In genomic region chr13:51963966-51964365, GRCm38 (mm10) we compare ENCODE assay signal across 11 mouse cellular contexts.
DNase-seq lines count a peak whose midpoint lies in the region; ATAC-seq and TF ChIP-seq lines count a peak whose summit lies in the region.
"Had no signal": no experiment of that assay in that cellular context is flagged by ENCODE, and none has a peak within 500 bp of the region (broad histone marks: within the 10 kb centered on the region; RNA-seq: fewer than 3 reads in every experiment).

No protein-coding gene starts in this region.

- no peaks in the 10 kb centered on the region for H3K79me2 ChIP-seq in heart, adult 2 months (replicated peaks; ENCODE audit: control insufficient read depth, insufficient read depth, low read length)

- H3K4me3 ChIP-seq in heart, adult 2 months: no peak overlapping the region; the same call in 1 of the 2 replicates
- no peak overlapping the region for H3K4me3 ChIP-seq in lung, embryonic 15.5 days
- no peak overlapping the region for H3K4me3 ChIP-seq in lung, adult 2 months (replicated peaks; ENCODE audit: extremely low read depth, low read depth, low read length)
- no peak overlapping the region for H3K4me3 ChIP-seq in embryonic facial prominence, embryonic 13.5 days
- H3K4me3 ChIP-seq: hindbrain, embryonic 12.5 days had no signal

- H3K4me1 ChIP-seq in heart, adult 2 months (ENCODE audit: control insufficient read depth, insufficient read depth, low read length): peaks cover 19% of the 10 kb centered on the region
- H3K4me1 ChIP-seq in lung, embryonic 15.5 days: peaks cover 54% of the 10 kb centered on the region
- H3K4me1 ChIP-seq in lung, adult 2 months (ENCODE audit: control insufficient read depth, insufficient read depth, low read length): peaks cover 18% of the 10 kb centered on the region
- peaks cover 25% of the 10 kb centered on the region for H3K4me1 ChIP-seq in embryonic facial prominence, embryonic 13.5 days

- H3K27me3 ChIP-seq in heart, adult 2 months (ENCODE audit: control insufficient read depth, insufficient read depth, low read length): no peaks in the 10 kb centered on the region
- H3K27me3 ChIP-seq in lung, embryonic 15.5 days: no peaks in the 10 kb centered on the region
- H3K27me3 ChIP-seq in embryonic facial prominence, embryonic 13.5 days: no peaks in the 10 kb centered on the region

- WGBS in heart, adult 2 months: 47% methylated on average over 6 of the region's 6 CpGs
- 51% methylated on average over 6 of the region's 6 CpGs for WGBS in lung, embryonic 15.5 days
- 36% methylated on average over 6 of the region's 6 CpGs for WGBS in lung, adult 2 months
- 70% methylated on average over 6 of the region's 6 CpGs for WGBS in embryonic facial prominence, embryonic 13.5 days

- H3K4me2 ChIP-seq in lung, embryonic 15.5 days: no peak overlapping the region
- no peak overlapping the region; the same call in 1 of the 2 replicates for H3K4me2 ChIP-seq in embryonic facial prominence, embryonic 13.5 days
- H3K4me2 ChIP-seq: hindbrain, embryonic 12.5 days had no signal

- ATAC-seq in lung, embryonic 15.5 days (ENCODE audit: borderline replicate concordance, extremely low read depth, low FRiP score, low TSS enrichment): no peak
- ATAC-seq in embryonic facial prominence, embryonic 13.5 days (ENCODE audit: insufficient number of reproducible peaks, insufficient read depth, low FRiP score, low TSS enrichment, low read depth): no peak
- ATAC-seq in megakaryocyte progenitor cell, adult 5-6 weeks (replicated peaks; ENCODE audit: poor library complexity): peak; percentile 22; the same call in 1 of the 2 replicates
- ATAC-seq: forebrain, postnatal 0 days had no signal

- intact Hi-C loops in heart, adult 2 months (cut with DNase I): loop anchor here (5.0 kb wide), 2 partner anchors 113 to 117 kb away; partner anchors contain the start of gene Gadd45g

- peak overlapping the region; percentile 56 for H3K27ac ChIP-seq in heart, adult 2 months
- H3K27ac ChIP-seq in lung, embryonic 15.5 days: peak overlapping the region; percentile 68
- 0 out of 2 replicates have a peak overlapping the region, but pooled peaks have one; percentile 51 for H3K27ac ChIP-seq in embryonic facial prominence, embryonic 13.5 days

- TF ChIP-seq EP300 in heart, adult 2 months (IDR thresholded peaks at IDR 0.05; ENCODE audit: insufficient read depth, low read depth, low read length): no peak

- H3K9ac ChIP-seq in heart, adult 2 months (ENCODE audit: low read depth, low read length): no peak overlapping the region
- H3K9ac ChIP-seq in lung, embryonic 15.5 days: no peak overlapping the region
- no peak overlapping the region for H3K9ac ChIP-seq in embryonic facial prominence, embryonic 13.5 days
- H3K9ac ChIP-seq: forebrain, postnatal 0 days; hindbrain, embryonic 12.5 days had no signal

- no peaks in the 10 kb centered on the region for H3K36me3 ChIP-seq in heart, adult 2 months (ENCODE audit: control insufficient read depth, insufficient read depth, low read length)
- H3K36me3 ChIP-seq in lung, embryonic 15.5 days: no peaks in the 10 kb centered on the region
- no peaks in the 10 kb centered on the region for H3K36me3 ChIP-seq in embryonic facial prominence, embryonic 13.5 days
- H3K36me3 ChIP-seq: hindbrain, embryonic 12.5 days had no signal

- no peak for TF ChIP-seq POLR2A in heart, adult 2 months (IDR thresholded peaks at IDR 0.05; ENCODE audit: insufficient read depth, low read depth, low read length)
- no peak for TF ChIP-seq POLR2A in lung, adult 2 months (IDR thresholded peaks at IDR 0.05; ENCODE audit: borderline replicate concordance, extremely low read depth, low read depth, low read length)

- peak; percentile 17 to 33 for DNase-seq in heart, adult 2 months
- DNase-seq in heart, adult 9 months (ENCODE audit: low spot score in 2 of 2): no peak
- DNase-seq in lung, adult 2 months: no peak
- DNase-seq in ovary, postnatal 10 days (ENCODE audit: low spot score): no peak
- DNase-seq in right cerebral cortex, adult 18-20 months: no peak
- DNase-seq: cerebellum, postnatal 36 days; forebrain, postnatal 0 days had no signal

- TF ChIP-seq CTCF in heart, adult 2 months (IDR thresholded peaks at IDR 0.05): no peak
- TF ChIP-seq CTCF in lung, adult 2 months (IDR thresholded peaks at IDR 0.05; ENCODE audit: insufficient read depth, low read length): no peak

- H3K9me3 ChIP-seq in lung, embryonic 15.5 days: no peaks in the 10 kb centered on the region
- H3K9me3 ChIP-seq in embryonic facial prominence, embryonic 13.5 days: no peaks in the 10 kb centered on the region
- H3K9me3 ChIP-seq: hindbrain, embryonic 12.5 days had no signal

Comparison
In these comparisons a context has a peak if more than half of its experiments do, and no peak if none do; other contexts are left out.
1. DNase-seq: peak in heart, adult 2 months (2 of 2); none in heart, adult 9 months (0 of 2), lung, adult 2 months (single experiment), ovary, postnatal 10 days (single experiment) and right cerebral cortex, adult 18-20 months (single experiment).
2. Peak in every context shown above with its lines, with median percentiles within 50 percentile points of each other: H3K27ac ChIP-seq.